Mouse (Mus musculus) layer of hippocampus, postnatal 25 days (tissue): ENCODE results near the gene Pramel1. TPM values are rescaled to one million over a fixed set of nuclear protein-coding genes. Genes with fewer than 3 reads are reported as not detected.

Experiments used
- total RNA-seq, 2 experiments: library from RNA; stranded (reverse); gene quantifications; 2 replicates each; pipeline ENCODE4 v1.2.3; 2021

Gene Pramel1
- total RNA-seq, 2 experiments from 2014 or later: not detected

Other genes with a start within 250 kb of the Pramel1 start
- gene Prdm2, start 181.4 kb upstream of the Pramel1 start, total RNA-seq: 10 to 100 TPM; 42.2 to 43.1 TPM
- 10 to 100 TPM; 16.4 to 19.5 TPM for gene Pdpn, start 94.9 kb upstream of the Pramel1 start, total RNA-seq
- gene Lrrc38, start 44.7 kb upstream of the Pramel1 start, total RNA-seq: 1 to 10 TPM in 1 of 2 experiments, under 1 TPM in 1; 0.91 to 1.1 TPM
- 10 to 100 TPM; 10.8 to 11.6 TPM for gene Pramef8, start 18.0 kb downstream of the Pramel1 start, total RNA-seq
- not detected for gene Oog4, start 55.9 kb downstream of the Pramel1 start, total RNA-seq
- gene Gm13043, start 116.9 kb downstream of the Pramel1 start, total RNA-seq: not detected
- not detected for gene Gm13040, start 141.5 kb downstream of the Pramel1 start, total RNA-seq
- gene BC080695, start 157.3 kb downstream of the Pramel1 start, total RNA-seq: not detected
- gene Gm13057, start 157.3 kb downstream of the Pramel1 start, total RNA-seq: not detected
- gene Gm13083, start 220.6 kb downstream of the Pramel1 start, total RNA-seq: not detected